Mouse (Mus musculus) thymus, postnatal 25 days (tissue): ENCODE data around the gene Nf1.

Experiments
- DNase-seq: peaks from one replicate; pipeline ENCODE4 v3.0.0; 2022

Nf1 gene

GRCm38 (mm10) chr11:79329585-79329984 is 9.9 kb upstream of the Nf1 start:
- DNase-seq, result no peak

DNA sequence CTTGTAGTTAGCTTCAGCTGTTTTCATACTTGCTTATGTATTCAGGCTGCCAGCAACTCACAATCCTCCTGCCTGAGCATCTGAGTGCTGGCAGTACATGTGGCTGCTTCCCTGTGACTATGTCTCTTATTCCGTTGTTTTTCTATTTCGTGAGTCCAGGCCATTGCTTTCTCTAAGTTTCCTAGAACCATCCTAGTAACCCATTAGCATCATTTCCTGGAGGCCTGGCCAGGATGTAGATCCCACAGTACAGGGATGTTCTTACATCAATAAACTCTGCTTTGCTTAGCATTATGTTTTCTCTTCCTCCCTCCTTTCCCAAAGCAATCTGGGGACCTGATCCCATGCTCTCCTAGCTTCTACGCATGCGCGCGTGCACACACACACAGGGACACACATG is 4.4 kb upstream of the Nf1 start:
- DNase-seq, result no peak

DNA sequence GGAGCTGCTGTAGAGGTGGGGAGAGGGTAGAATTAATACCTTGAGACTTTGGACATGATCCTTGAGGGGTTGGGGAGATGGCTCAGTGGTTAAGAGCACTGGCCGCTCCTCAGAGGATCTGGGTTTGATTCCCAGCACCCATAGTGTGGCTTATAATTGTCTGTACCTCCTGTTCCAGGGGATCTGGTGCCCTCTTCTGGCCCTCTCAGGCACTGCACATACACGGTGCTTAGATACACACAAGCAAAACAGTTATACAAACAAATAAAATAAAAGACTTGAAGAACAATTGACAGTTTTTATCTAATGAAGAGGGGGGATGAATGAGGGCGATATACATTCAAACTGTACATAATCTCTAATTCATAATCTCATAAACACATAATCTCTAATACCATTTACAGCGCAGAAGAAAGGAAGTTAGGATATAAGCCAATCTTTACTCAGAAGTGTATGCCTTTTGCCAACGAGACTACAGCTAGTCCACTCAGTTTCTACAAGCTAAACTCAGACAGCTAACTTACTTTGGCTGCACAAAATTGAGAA is 2.7 kb upstream of the Nf1 start:
- DNase-seq, result peak; percentile 50

DNA sequence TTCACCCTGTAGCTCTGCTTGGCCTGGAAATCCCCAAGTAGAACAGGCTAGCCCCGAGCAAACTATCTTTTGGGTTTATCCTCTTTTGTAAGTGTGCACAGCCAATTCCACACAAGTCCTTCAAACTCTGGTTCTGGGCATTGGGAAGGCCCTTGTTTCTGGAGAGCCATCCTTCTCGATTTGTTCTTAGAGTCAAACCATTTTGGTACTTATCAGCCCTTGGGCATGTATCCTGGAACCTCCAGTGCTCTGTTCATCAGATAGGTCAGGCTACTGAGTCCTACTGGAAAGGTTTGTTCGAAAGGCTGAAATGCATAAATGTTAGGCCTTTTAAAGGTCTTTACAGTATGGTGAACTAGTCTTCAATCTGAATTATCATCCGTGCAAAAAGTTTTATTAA is 872 bp upstream of the Nf1 start:
- DNase-seq, result peak; percentile 2

DNA sequence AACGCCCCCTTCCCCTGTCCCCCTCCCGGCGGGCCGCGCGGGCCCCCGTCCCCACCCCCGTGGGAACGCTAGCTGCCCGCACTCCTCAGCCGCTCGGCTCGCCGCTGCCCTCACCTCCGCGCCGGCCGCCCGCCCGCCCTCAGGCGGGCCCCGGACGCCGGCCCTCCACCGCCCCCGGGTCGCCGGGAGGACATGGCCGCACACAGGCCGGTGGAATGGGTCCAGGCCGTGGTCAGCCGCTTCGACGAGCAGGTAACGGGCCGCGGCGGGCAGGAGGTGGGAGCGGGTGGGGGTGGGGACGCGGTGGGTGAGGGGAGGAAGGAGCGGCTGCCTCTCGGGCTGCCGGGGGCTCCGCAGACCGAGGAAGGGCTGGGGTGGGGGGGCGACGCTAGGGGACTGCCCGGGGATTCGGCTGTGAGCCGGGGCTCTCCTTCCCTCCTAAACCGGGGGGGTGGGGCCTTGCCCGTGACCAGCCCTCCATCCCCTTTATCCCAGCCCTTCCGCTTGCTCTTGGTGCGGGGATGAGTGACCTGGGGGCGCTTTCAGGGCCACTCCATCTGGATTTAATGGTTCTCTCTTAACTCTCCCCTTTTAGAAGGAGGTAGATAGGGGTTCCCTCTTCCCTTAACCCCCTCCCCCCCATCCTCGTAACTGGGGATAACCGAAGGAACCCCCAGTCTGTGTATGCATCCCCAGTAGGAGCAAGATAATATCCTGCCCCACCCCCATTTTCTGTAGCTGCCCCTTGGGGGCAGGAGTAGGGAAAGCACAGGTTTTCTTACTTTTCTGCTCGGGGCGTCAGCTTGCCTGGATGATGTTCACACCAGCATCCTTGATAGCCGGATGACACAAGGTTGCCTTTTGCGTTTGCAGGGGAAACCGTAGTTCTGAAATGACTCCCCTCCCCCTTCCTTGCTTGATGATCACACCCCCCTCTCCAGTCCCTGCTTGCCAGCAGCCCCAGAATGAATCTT is 602 bp downstream of the Nf1 start:
- DNase-seq, result peak; percentile 15

DNA sequence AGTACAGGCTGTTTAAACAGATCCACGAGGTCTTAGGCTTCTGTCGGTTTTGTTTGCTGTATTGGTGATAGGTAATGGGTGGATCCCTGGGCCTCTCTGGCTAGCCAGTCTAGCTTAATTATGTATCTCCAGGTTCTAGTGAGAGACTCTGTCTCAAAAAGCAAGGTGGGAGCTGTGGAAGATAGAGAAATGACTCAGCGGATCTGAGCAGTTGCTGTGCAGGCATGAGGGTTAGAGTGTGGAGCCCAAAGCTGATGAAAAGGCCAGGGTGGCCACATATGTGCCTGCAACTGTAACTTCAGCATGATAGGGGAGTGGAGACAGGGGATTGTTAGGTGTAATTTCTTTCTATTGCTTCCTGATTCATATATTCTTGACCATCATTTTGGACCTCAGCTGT is 17.5 kb downstream of the Nf1 start:
- no peak for DNase-seq

DNA sequence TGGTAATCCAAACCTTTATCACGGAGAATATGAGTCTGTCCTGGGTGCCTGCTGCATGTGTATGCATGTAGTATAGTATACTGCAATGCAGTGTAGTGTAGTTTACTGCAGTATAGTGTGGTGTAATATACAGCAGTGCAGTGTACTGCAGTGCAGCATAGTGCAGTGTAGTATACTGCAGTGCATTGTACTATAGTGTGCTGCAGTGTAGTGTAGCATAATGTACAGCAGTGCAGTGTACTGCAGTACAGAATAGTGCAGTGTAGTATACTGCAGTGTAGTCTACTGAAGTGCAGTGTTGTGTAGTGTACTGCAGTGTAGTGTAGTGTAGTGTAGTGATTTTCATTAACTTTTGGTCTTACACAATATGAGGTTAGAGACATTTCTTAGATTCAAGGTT is 17.9 kb downstream of the Nf1 start:
- no peak for DNase-seq

DNA sequence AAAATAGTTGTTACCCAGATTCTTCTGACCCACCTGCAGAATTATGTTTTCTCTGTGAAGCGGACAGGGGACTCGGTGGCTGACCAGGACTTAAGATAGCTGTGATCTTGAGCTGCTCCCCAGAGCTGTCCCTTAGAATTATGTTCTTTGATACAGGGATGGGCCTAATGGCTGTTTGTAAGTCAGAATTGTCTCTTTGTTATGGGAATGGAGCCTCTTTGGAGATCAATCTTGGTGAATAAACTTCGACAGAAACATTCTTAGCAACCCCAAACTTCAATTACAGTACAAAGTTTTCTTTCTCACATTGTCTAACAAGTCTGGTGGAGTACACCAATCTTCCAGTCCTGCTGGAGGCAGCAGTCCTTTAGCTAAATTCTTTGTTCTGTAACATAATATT is 25.5 kb downstream of the Nf1 start:
- no peak for DNase-seq

GRCm38 (mm10) chr11:79366284-79366683 is 26.8 kb downstream of the Nf1 start:
- DNase-seq, result no peak

DNA sequence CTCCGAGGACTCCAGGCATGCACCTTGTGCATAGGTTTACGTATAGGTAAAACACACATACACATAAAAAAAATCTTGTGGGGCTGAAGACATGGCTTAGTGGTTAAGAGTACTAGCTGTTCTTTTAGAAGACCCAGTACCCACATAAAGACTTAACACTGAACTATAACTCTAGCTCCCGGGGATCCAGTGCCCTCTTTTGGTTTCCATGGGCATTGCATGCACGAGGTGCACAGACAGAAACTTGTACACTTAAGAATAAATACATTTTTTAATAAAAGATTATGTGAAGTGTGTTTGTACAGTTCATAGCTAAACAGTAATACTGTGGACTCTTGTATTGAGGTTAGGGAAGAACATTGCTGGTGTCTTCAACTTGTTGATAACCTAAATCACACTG is 33.5 kb downstream of the Nf1 start:
- DNase-seq, result peak; percentile 27

GRCm38 (mm10) chr11:79398336-79398735 is 58.8 kb downstream of the Nf1 start:
- peak; percentile 85 for DNase-seq

DNA sequence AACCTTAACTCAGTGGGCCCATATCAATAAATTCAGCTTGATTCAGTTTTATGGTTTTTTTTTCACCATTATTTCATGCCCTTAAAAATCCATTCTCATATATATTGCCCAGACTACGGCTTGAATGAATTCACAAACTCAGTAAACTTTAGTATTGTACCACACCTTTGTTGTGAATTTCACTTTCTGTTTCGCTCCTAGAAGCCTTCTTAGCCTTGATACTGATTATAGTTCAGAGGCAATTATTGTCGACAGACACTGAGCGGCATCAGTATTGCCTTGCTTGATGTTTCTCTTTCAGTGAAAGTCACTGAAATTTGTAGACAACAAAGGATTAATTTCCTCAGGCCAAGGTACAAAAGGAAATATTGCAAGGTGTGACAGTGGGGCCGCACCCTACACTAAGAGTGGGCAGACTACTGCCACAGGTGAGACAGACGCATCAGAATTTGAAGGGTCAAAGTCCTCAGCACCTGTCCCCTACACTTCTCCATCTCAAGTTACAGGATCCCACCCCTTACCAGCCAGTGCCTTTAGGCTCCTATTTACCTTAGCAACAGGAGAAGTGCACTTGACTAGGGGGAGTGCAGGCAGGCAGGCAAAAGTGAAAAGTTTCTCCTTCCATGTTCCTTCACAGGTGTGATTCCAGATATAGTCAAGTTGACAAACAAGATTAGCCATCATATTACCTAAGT is 64.3 kb downstream of the Nf1 start:
- no peak for DNase-seq

DNA sequence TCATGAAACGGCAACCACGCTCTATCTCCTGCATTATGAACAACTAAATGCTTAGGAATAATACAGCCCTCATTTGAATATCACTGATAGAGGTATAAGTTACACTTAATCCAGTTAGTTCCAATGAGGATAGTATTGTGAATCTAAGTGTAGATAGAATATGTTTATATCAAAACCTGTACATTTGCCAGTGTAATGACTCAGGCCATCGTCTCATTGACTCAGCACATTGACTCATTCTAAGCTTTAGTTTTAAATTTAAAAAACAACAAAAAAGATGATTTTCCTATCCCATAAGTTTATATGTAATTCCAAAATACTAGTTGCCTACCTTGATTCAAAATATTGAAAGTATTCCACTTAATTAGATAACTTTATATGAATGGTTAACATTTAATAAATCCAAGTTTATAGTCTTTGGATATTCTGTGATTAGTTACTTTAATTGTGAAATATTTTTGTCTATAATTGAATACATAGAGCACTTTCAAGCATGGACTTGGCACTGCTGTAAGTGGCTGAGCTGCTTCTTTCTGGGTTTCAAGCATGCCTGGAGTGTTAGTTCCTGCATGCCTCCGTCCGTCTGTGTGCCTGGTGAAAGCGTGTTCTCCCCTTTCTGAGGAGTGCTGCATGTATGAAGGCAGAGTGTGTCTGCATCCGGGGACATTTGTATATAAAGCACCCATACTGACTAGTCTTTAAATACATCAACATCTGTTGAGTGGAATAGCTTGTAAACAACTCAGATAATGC is 74.4 kb downstream of the Nf1 start:
- no peak for DNase-seq

GRCm38 (mm10) chr11:79422496-79422895 is 83.0 kb downstream of the Nf1 start:
- DNase-seq, result no peak

GRCm38 (mm10) chr11:79426571-79426970 is 87.1 kb downstream of the Nf1 start:
- no peak for DNase-seq

- peak; percentile 3 for DNase-seq
Measured at GRCm38 (mm10) chr11:79427638-79428037, 88.1 kb downstream of the Nf1 start.

DNA sequence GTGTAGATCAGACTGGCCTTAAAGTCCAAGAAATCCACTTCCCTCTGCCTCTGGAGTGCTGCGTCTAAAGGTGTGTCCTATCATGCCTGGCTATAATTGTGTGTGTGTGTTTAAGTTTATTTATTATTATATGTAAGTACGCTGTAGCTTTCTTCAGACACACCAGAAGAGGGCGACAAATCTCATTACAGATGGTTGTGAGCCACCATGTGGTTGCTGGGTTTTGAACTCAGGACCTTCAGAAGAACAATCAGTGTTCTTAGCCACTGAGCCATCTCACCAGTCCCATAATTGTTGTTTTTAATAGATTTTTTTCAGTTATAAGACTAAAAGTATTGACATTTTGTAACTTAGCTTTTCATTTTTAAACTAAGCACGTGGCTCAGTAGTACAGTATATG is 95.8 kb downstream of the Nf1 start:
- DNase-seq, result no peak

DNA sequence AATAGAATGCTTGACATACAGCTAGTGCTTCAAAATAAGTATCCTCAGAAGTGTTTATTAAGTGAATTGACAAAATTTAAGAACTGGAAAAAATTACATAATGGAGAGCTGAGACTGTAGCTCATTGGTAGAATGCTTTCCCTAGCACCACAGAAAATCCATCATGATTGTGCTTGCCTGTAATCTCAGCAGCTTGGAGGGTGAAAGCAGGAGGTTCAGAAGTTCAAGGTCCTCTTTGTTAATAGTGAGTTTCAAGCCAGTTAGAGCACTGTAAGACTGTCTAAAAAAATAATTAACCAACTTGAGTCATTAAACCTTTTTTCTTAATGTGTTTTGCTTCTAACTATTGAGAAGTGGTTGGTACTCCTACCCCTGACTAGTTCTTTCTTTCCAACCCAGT is 108.9 kb downstream of the Nf1 start:
- no peak for DNase-seq

DNA sequence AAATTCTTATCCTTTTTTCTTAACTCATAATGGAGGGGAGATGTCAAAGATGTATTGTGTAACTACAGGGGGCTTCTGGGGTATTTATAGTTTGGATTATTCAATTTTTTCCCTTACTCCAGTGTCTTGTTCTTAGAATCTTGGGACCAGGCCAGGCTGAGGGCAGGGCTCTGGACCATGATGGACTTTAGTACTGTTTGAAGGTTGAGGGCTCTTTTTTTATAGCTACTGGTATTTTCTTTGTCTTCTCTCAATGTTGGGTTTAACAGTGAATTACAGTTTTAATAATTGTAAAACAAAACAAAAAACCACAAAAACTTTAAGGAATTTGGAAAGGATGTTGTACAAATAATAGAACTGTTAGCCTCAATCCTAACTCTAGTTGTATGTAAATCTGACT is 113.5 kb downstream of the Nf1 start:
- no peak for DNase-seq

- DNase-seq, result no peak
Measured at GRCm38 (mm10) chr11:79457928-79458327, 118.4 kb downstream of the Nf1 start.

DNA sequence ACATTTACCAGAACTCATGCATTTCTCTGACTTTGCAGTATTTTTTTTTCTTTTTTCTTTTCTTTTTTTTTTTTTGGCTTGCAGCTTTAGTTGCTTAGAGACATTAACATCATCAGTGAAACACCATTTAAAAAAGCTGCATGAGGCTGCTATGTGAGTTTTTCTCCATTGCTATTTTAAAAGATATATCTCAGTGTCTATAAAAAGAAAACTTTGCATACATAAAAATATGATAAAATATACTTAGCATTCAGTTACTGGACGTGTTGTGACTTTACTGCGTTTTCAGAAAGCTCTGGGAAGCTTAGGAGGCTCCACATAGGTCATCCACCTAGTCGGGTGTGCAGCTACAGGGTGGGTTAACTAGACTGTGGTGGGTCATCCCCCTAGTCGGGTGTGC is 120.4 kb downstream of the Nf1 start:
- DNase-seq, result no peak

DNA sequence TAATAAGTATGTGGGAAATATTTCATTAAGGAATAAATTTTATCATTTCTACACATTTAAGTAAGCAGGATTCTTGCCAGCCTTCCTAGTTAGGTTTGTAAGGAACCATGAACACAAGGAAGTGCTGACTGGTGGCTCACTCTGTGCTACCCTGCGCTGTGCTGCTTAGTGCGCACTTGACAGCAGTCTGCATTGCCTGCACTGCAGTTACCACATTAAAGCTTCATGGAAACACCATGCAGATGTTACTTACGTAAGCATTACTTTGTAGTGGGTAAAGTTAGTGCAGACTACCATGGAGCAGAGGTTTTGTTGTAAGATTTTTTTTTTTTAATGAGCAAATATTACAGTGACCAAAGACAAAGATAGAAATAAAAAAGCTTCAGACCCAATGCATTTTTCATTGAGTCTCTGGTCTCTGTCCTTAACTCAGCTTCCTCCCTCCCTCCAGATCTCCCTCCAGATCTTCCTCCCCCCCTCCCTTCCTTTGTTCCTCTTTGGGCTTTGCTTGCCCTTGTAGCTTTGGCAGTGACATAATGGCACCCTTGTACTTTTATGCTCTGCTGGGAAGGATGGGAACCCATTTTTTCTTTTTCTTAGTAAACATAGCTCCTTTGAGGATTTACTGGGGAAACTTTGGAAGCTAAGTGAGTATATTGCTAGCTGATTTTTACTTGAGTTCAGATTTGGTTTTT is 121.4 kb downstream of the Nf1 start:
- peak; percentile 58 for DNase-seq

DNA sequence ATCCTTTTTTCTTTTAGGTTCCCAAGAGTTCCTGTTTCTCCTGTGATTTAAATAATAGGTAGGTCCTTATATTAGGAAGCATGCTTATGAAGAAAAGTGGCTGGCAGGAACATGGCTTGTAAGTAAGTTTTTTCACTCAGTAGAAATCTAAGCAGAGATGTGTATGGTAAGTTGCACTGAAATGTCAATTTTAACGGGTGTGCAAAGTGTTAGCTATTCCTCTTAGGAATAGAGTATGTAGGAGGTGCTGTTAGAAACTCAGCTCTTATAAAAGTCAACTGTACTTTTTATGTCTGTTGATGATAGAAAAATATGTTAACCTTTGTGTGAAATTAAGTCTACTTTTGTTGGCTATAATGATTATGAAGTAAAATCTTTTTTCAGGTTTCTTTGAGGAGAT is 128.6 kb downstream of the Nf1 start:
- no peak for DNase-seq
